Mouse (Mus musculus) embryo, embryonic 9.5 days (tissue): ENCODE data around the gene Gm5901.

Source experiments
- DNase-seq: peaks from one replicate; pipeline ENCODE4 v3.0.0-alpha.2; 2017; ENCODE audit errors: extremely low spot score

Gene Gm5901

GRCm38 (mm10) chr7:105404268-105404667, 29.4 kb downstream of the Gm5901 start, which contains the start of gene Cnga4:
Cnga4 (plus strand) TSS chr7:105404568.
- no peak for DNase-seq

GRCm38 (mm10) chr7:105406322-105406721, 31.5 kb downstream of the Gm5901 start:
- no peak for DNase-seq

- DNase-seq = peak; percentile 66
These were observed 37.2 kb downstream of the Gm5901 start for GRCm38 (mm10) chr7:105411874-105412632.

GRCm38 (mm10) chr7:105414385-105414784, 39.5 kb downstream of the Gm5901 start:
- DNase-seq = no peak

GRCm38 (mm10) chr7:105416529-105416928, 41.7 kb downstream of the Gm5901 start:
- DNase-seq = no peak

GRCm38 (mm10) chr7:105418106-105418505, 43.3 kb downstream of the Gm5901 start:
- DNase-seq = no peak

GRCm38 (mm10) chr7:105420903-105421302, 46.1 kb downstream of the Gm5901 start:
- no peak for DNase-seq

GRCm38 (mm10) chr7:105424368-105424767, 49.5 kb downstream of the Gm5901 start:
- no peak for DNase-seq

GRCm38 (mm10) chr7:105425424-105426043, 50.7 kb downstream of the Gm5901 start, which contains the start of gene Cckbr:
Cckbr (plus strand) TSS chr7:105425731.
- no peak for DNase-seq

- peak; percentile 34 for DNase-seq
These were observed 51.2 kb downstream of the Gm5901 start for GRCm38 (mm10) chr7:105426051-105426450.
